Mouse (Mus musculus) limb, embryonic 15.5 days (tissue): ENCODE data around the gene Ush1c. TPM values are rescaled to one million over a fixed set of nuclear protein-coding genes. Genes with fewer than 3 reads are reported as not detected.
"Not testable (repeated sequence)": the region's sequence is repeated elsewhere in the genome, so short reads cannot be mapped to it uniquely, and the experiment has no call there.

ENCODE experiments used
- ATAC-seq: fragments of 200-750 bp; cut with Nextera tagmentation; 2 replicates; pipeline ENCODE4 v1.8.0; 2017; ENCODE audit warnings: low read depth, moderate TSS enrichment; ENCODE audit not compliant: insufficient number of reproducible peaks, low FRiP score, low TSS enrichment
- H3K27ac ChIP-seq: fragments of 300-500 bp; sonication (generic); 2 replicates; pipeline ENCODE4 v1.5.1; 2015; ENCODE audit warnings: moderate library complexity, mild to moderate bottlenecking, inconsistent platforms
- H3K27me3 ChIP-seq: fragments of 300-500 bp; sonication (generic); 2 replicates; pipeline ENCODE4 v1.6.1; 2015; ENCODE audit warnings: inconsistent platforms
- H3K36me3 ChIP-seq: fragments of 300-500 bp; sonication (generic); 2 replicates; pipeline ENCODE4 v1.6.1; 2015; ENCODE audit warnings: inconsistent platforms
- H3K4me1 ChIP-seq: fragments of 300-500 bp; sonication (generic); 2 replicates; pipeline ENCODE4 v1.6.1; 2015; ENCODE audit warnings: inconsistent platforms
- H3K4me2 ChIP-seq: fragments of 300-500 bp; sonication (generic); 2 replicates; pipeline ENCODE4 v1.6.1; 2015; ENCODE audit warnings: mild to moderate bottlenecking, inconsistent platforms
- H3K4me3 ChIP-seq: fragments of 300-500 bp; sonication (generic); 2 replicates; pipeline ENCODE4 v1.5.1; 2015; ENCODE audit warnings: mild to moderate bottlenecking, inconsistent platforms
- H3K9ac ChIP-seq: fragments of 300-500 bp; sonication (generic); 2 replicates; pipeline ENCODE4 v1.6.1; 2015; ENCODE audit warnings: inconsistent platforms
- H3K9me3 ChIP-seq: fragments of 300-500 bp; sonication (generic); 2 replicates; pipeline ENCODE4 v1.6.1; 2016; ENCODE audit warnings: inconsistent platforms
- WGBS: fragments of 180-500 bp; shearing (Covaris S2); methylation state at CpG from one replicate; pipeline ENCODE4 v1.1.7; 2015; 5-methylcytosine and 5-hydroxymethylcytosine counted together
- polyA plus RNA-seq: library from polyadenylated mRNA; unstranded; fragments of >200 nt; fragmentation: Nextera tagmentation; extraction: Ambion mirVana; gene quantifications from 2 replicates; pipeline ENCODE4 v1.2.1, GENCODE M21; 2015

Ush1c gene
- polyA plus RNA-seq, 1 experiment from 2014 or later = 0.17 TPM

DNA sequence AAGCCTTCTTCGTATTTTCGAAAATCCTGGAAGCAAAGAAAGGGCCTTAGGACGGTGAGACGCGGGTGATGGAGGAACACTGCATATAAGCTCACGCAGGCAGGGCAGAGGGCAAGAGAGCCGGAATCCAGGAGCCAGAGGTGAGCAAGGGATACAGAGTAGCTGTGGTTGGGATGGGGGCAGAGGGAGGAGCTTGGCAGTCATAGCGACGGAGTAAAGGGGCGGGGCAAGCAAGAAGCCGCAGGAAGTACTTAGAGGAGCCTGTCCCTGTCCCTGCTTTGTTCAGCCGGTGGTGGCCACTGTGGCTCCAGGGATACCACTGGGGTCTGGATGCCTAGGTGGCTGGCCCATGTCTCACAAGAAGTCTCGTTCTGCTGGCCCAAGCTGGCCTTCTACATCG lies 36.7 kb downstream of the Ush1c start:
- no peak for ATAC-seq
- H3K4me1 ChIP-seq = no peaks in the 10 kb centered on the region; the same call in 1 of the 2 replicates
- WGBS = 17% methylated on average over 14 of the region's 14 CpGs
- no peak overlapping the region for H3K4me3 ChIP-seq
- H3K9ac ChIP-seq = no peak overlapping the region
- H3K9me3 ChIP-seq = no peaks in the 10 kb centered on the region
- no peaks in the 10 kb centered on the region for H3K27me3 ChIP-seq
- H3K4me2 ChIP-seq = no peak overlapping the region
- no peaks in the 10 kb centered on the region for H3K36me3 ChIP-seq
- no peak overlapping the region for H3K27ac ChIP-seq

DNA sequence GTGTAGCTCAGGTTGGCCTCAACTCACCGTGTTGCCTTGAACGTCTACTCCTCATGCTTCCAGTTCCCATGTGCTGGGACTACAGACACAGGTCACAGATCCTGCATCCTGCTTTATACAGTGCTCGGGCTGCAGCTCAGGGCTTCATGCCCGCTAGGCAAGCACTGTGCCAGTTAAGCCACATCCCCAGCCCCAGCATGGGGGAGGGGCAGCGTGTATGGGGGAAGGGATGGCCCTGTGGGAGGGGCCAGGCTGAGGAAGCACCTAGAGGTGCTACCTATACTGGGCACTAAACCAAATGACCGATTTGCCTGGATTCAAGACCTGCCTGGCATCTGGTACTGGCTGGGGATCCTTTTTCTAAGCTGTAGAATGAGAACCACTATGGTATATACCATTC lies 38.3 kb downstream of the Ush1c start:
- Histone ChIP-seq H3K9ac (no peak overlapping the region), H3K4me2 (no peak overlapping the region), H3K4me1 (no peaks in the 10 kb centered on the region; the same call in 1 of the 2 replicates), H3K36me3 (no peaks in the 10 kb centered on the region), H3K4me3 (no peak overlapping the region), H3K27ac (no peak overlapping the region), H3K27me3 (no peaks in the 10 kb centered on the region), H3K9me3 (no peaks in the 10 kb centered on the region)
- WGBS = 69% methylated on average over 6 of the region's 6 CpGs
- no peak for ATAC-seq

DNA sequence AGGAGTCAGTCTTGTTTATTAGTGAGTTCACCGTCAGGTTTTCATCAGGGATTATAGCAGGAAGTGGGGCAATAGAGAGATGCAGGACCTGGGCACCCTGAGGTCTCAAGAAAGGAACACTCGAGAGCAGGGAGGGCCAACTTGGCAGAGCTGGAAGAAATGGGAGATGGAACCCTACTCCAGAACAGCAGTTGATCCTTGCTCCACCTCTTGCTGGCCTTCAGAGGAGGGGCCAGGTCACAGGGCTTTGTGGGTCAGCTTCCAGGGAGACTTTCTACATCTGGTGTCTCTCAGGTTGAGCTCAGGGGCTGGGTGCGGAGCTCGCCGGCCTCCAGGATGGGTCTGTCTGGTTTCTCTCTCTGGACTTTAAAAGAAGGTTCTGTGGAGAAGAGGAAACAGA lies 42.9 kb downstream of the Ush1c start:
- Histone ChIP-seq H3K9ac (no peak overlapping the region), H3K9me3 (no peaks in the 10 kb centered on the region), H3K4me1 (no peaks in the 10 kb centered on the region), H3K4me2 (no peak overlapping the region), H3K27ac (no peak overlapping the region), H3K27me3 (no peaks in the 10 kb centered on the region), H3K36me3 (no peaks in the 10 kb centered on the region), H3K4me3 (no peak overlapping the region)
- no peak for ATAC-seq
- 67% methylated on average over 5 of the region's 5 CpGs for WGBS

DNA sequence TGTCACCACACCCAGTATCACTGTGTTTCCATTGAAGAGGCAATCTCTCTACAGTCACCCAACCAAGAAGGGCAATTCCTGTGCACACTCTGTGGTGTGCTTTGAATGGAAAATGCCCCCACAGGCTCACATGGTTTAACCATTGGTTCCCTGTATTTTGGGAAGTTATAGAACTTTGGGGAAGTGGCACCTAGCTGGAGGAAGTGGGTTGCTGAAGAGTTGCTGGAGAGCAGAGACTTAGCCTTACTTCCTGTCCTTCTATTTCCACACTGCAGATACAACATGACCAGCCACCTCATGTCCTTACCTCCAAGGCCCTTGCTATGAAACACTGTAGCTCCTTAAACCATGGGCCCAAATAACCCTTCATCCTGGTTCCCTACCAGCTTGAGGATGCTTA lies 54.1 kb downstream of the Ush1c start:
- Histone ChIP-seq H3K27ac (no peak overlapping the region), H3K36me3 (no peaks in the 10 kb centered on the region), H3K9ac (no peak overlapping the region), H3K27me3 (peaks cover 26% of the 10 kb centered on the region), H3K9me3 (no peaks in the 10 kb centered on the region), H3K4me3 (no peak overlapping the region), H3K4me1 (peaks cover 9% of the 10 kb centered on the region), H3K4me2 (no peak overlapping the region)
- ATAC-seq = no peak

DNA sequence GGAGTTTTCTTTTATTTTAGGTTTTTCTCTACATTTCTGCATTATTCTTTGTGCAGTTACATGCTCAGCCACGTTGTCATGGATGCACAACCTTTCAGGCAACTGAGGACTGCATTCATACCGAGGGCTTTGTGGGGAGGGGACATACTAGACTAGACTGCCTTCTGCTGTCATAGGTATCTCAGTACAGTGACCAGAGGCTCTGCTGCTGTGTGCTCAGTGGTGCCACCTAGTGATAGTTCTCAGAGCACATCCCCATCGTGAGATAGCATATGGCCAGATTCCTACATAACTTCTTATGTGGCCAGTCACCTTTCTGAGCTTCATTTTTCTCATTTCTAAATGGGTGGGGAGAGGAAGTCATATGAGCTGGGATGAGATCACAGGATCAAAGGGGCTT lies 56.7 kb downstream of the Ush1c start:
- Histone ChIP-seq H3K4me1 (peaks cover 9% of the 10 kb centered on the region), H3K4me3 (no peak overlapping the region), H3K27me3 (peaks cover 53% of the 10 kb centered on the region), H3K36me3 (no peaks in the 10 kb centered on the region), H3K9ac (no peak overlapping the region), H3K27ac (no peak overlapping the region), H3K9me3 (no peaks in the 10 kb centered on the region), H3K4me2 (no peak overlapping the region)
- ATAC-seq = no peak
- WGBS = 6% methylated on average over 3 of the region's 3 CpGs

DNA sequence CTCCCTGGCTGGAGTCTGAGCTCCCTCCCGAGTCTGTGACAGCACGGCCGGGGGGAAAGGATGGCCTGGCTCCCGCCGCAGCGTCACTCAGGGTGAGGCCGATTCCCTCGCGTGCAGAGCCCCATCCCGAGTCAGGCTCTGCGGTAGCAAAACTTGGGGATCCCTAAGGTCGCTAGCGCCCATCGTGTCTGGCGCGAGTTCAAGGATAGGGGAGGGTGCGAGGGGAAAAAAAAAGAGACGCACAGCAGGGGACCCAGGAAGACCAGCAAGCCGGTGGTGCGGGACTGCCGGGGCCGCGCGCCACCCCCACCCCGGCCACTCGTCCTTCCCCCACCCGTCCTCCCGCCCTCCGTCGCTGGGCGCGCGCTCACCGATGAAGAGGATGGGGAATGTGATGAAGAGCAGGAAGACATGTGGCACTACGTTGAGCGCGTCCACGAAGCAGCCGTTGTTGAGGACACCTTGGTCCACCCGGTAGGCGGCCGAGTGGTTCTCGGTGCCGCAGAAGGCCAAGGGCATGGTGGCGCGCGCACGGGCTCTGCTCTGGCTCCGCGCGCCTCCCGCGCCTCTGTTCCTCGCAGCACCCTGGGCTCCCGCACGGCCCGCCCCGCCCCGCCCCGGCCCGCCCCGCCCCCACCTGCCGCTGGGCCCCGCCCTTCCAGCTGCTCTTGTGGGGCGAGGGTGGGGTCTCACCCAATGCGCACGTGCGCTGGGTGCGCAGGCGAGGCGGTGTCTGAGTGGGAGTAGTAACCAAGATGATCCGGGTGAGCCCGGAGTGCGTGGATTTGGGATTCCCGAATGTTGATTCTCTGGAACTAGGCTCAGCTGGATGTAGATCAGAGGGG lies 58.6 kb downstream of the Ush1c start, which contains the start of gene Abcc8:
Gene Abcc8 (minus strand): TSS at position 603 of the 845 bp plus-strand sequence.
- Histone ChIP-seq H3K27ac (no peak within 1 kb of the TSS), H3K4me3 (peak within 1 kb of the TSS; percentile 43), H3K9ac (0 out of 2 replicates have a peak within 1 kb of the TSS, but pooled peaks have one; percentile 10), H3K4me1 (peaks cover 9% of the 10 kb centered on the region), H3K36me3 (no peaks in the 10 kb centered on the region), H3K27me3 (peaks cover 54% of the 10 kb centered on the region), H3K4me2 (peak within 1 kb of the TSS; percentile 70), H3K9me3 (no peaks in the 10 kb centered on the region)
- peak; percentile 31; the same call in 1 of the 2 replicates for ATAC-seq
- WGBS = 1% methylated on average over 66 of the region's 75 CpGs

DNA sequence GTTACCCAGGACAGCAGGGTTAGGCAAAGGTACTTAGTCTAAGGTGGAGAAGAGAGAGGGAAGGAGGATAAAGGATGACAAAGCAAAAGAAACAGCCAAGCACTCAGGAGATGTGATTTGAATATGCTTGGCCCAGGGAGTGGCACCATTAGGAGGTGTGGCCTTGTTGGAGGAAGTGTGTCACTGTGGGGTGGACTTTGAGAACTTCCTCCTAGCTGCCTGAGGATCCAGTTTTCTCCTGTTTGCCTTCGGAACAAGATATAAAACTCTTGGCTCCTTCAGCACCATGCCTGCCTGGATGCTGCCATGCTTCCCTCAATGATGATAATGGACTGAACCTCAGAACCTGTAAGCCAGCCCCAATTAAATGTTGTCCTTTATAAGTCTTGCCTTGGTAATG lies 69.3 kb downstream of the Ush1c start:
- H3K9ac ChIP-seq, ATAC-seq, H3K27me3 ChIP-seq, H3K9me3 ChIP-seq, H3K27ac ChIP-seq, H3K36me3 ChIP-seq, H3K4me1 ChIP-seq, H3K4me3 ChIP-seq, H3K4me2 ChIP-seq: not testable (repeated sequence)
- 75% methylated on average over 1 of the region's 1 CpGs for WGBS

DNA sequence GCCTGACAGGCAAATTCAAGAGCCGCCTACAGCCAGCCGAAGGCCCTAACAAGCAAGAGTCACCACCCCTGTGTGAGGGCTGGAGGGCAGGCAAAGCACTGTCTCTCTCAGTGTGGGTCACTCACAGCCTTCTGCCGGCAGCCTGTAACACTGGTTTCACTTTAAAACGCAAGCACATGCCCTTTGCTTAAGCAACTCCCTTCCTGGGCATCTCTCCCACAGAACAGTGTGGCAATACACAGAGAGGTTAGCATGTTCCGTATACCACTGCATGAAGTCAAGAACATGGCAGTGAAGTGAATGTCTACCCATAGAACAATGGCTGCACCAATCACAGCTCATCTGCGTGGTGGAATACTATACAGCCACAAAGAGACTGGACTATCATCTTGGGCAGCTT lies 69.9 kb downstream of the Ush1c start:
- no peak overlapping the region for H3K9ac ChIP-seq
- H3K9me3 ChIP-seq = no peaks in the 10 kb centered on the region
- no peak overlapping the region for H3K4me2 ChIP-seq
- 83% methylated on average over 6 of the region's 6 CpGs for WGBS
- H3K4me1 ChIP-seq = no peaks in the 10 kb centered on the region
- H3K36me3 ChIP-seq = no peaks in the 10 kb centered on the region
- no peaks in the 10 kb centered on the region for H3K27me3 ChIP-seq
- no peak overlapping the region for H3K4me3 ChIP-seq
- H3K27ac ChIP-seq = no peak overlapping the region
- ATAC-seq = no peak

DNA sequence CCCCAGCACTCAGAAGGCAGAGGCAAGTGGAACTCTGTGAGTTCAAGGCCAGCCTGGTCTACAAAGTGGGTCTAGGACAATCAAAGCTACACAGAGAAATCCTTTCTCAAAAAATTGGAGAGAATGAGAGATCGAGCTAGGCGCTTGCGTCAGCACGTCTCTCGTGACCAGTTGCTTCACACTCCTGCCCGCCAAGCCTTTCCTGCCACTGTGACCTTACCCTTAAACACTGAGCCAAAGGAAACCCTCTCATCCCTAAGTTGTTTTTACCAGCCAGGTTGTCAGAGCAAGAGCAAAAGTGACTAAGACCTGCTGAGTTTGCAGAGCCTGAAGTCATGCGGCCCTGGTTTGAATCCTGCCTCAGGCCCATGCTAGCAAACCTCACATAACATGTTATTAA lies 70.4 kb downstream of the Ush1c start:
- Histone ChIP-seq H3K27ac (no peak overlapping the region), H3K9me3 (no peaks in the 10 kb centered on the region), H3K4me2 (no peak overlapping the region), H3K36me3 (no peaks in the 10 kb centered on the region), H3K27me3 (no peaks in the 10 kb centered on the region), H3K9ac (no peak overlapping the region), H3K4me1 (no peaks in the 10 kb centered on the region), H3K4me3 (no peak overlapping the region)
- no peak for ATAC-seq
- WGBS = 89% methylated on average over 7 of the region's 7 CpGs

DNA sequence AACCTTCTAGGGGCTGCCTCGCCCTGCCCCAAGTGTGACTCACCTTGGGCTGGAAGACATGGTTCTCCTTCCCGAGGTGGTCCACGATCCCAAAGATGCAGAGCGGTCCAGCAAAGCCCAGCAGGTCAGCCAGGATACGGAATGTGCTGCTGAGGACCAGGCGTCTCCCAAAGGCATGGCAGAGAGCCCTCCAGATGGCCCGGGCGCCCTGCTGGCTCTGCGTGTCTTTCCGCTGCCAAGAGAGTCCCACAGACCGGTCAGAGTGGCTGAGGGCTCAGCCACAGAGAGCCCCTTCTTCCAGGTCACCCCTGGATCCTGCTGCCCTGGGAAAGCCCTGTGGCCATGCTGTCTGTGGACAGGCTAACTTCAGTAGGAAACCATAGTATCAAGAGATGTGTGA lies 72.4 kb downstream of the Ush1c start:
- Histone ChIP-seq H3K4me3 (no peak overlapping the region), H3K27ac (no peak overlapping the region), H3K9me3 (no peaks in the 10 kb centered on the region), H3K36me3 (no peaks in the 10 kb centered on the region), H3K9ac (no peak overlapping the region), H3K27me3 (no peaks in the 10 kb centered on the region), H3K4me1 (no peaks in the 10 kb centered on the region), H3K4me2 (no peak overlapping the region)
- ATAC-seq = no peak
- 86% methylated on average over 11 of the region's 11 CpGs for WGBS

DNA sequence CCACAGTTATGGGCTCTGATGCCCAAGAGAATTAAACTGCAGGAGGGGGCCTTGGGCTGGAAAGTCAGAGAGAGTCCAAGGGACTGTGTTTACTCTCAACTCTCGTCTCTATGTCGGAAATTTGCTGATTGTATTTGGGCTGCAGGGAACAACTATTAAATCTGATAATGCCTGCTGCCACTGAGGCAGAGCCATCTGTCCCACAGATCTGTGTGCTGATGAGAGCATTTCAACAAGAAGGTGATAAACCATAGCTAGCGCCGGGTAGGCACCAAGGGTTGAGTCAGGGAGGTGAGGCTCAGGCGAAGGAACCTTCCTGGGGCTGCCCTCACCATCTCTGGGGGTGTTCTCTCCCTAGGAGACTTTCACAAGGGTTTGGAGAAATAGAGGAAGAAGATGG lies 75.6 kb downstream of the Ush1c start:
- Histone ChIP-seq H3K4me3 (no peak overlapping the region), H3K27ac (no peak overlapping the region), H3K4me2 (no peak overlapping the region), H3K36me3 (no peaks in the 10 kb centered on the region), H3K9ac (no peak overlapping the region), H3K4me1 (no peaks in the 10 kb centered on the region), H3K27me3 (no peaks in the 10 kb centered on the region), H3K9me3 (no peaks in the 10 kb centered on the region)
- ATAC-seq = no peak
- WGBS = 77% methylated on average over 5 of the region's 5 CpGs

DNA sequence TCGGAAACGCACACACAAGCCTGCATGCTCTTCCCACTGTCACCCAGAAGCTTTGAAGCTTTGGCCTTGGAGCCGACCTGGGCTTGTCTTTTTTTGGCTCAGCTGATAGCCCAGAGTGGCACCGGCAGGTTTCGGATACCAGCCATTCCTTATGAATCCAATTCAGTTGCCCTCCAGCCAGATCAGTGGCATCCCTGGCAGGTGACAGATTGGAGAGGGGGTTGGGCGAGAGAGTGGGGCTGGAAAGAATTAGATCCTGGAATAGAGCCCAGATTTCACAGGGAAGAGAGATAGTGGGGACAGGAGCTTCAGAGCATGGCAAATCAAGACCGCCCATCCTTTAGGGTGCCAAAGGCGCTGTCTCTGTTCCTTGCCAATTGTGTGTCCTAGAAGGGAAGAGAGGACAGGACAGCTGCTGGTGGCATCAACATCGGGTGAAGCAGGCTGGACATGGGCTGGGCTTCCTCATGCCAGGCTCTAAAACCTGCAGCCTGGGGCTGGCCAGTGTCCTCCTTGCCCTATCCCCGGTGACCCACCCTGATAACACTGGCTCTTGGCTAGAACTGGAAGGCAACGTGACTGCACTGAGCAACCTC lies 76.1 kb downstream of the Ush1c start:
- Histone ChIP-seq H3K4me2 (no peak overlapping the region), H3K27ac (no peak overlapping the region), H3K4me3 (no peak overlapping the region), H3K9ac (no peak overlapping the region), H3K27me3 (no peaks in the 10 kb centered on the region), H3K36me3 (no peaks in the 10 kb centered on the region), H3K9me3 (no peaks in the 10 kb centered on the region), H3K4me1 (no peaks in the 10 kb centered on the region)
- WGBS = 71% methylated on average over 11 of the region's 11 CpGs
- no peak for ATAC-seq
